Mouse (Mus musculus): Measurements from ENCODE around the gene Adcy6. TPM values are rescaled to one million over a fixed set of nuclear protein-coding genes. Genes with fewer than 3 reads are reported as not detected.

Adcy6 gene
- polyA plus RNA-seq (2014; fragmentation: Illumina TruSeq; extraction: RNeasy Lipid Tissue Mini Kit (QIAGEN cat#74804)): 3.8 TPM

GRCm38 (mm10) chr15:98609331-98610130, at the start of gene Adcy6:
Adcy6 (minus strand) TSS chr15:98610076.

DNA sequence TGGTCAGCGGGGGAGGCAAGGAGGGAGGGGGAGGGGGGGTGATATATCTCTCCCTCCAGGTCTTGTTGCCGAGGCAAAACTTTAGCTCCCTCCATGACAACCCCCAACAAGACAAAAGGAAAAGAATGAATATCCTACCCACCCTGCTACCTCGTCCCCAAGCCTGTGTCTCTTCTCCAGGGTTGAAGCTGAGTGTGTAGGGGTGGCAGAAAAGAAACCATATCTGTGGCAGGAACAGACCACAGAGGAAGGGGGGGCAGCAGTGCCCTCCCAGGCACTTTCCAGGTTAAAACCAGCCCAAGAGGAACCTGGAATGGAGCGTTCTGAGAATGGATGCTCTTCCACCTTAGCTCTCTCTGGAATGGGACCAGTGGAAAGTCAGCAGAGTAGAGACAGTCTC, 20.7 kb upstream of the Adcy6 start, which contains the start of gene Cacnb3:
Cacnb3 (plus strand) TSS at position 301 of the 400 bp plus-strand sequence.

GRCm38 (mm10) chr15:98570873-98571538, 38.9 kb downstream of the Adcy6 start, which contains the start of the genes Ccnt1 and 4930415O20Rik:
Ccnt1 (minus strand) TSS chr15:98570923.
4930415O20Rik (plus strand) TSS chr15:98571004.

Other genes with a start within 250 kb of the Adcy6 start
- gene Olfr283, start 229.1 kb downstream of the Adcy6 start, polyA plus RNA-seq (2014; fragmentation: Illumina TruSeq; extraction: RNeasy Lipid Tissue Mini Kit (QIAGEN cat#74804)): not detected
- not detected for gene Olfr282, start 178.9 kb downstream of the Adcy6 start, polyA plus RNA-seq (2014; fragmentation: Illumina TruSeq; extraction: RNeasy Lipid Tissue Mini Kit (QIAGEN cat#74804))
- gene Olfr281, start 157.5 kb downstream of the Adcy6 start, polyA plus RNA-seq (2014; fragmentation: Illumina TruSeq; extraction: RNeasy Lipid Tissue Mini Kit (QIAGEN cat#74804)): not detected
- not detected for gene OR5BS1P, start 140.2 kb downstream of the Adcy6 start, polyA plus RNA-seq (2014; fragmentation: Illumina TruSeq; extraction: RNeasy Lipid Tissue Mini Kit (QIAGEN cat#74804))
- not detected for gene Lalba, start 127.4 kb downstream of the Adcy6 start, polyA plus RNA-seq (2014; fragmentation: Illumina TruSeq; extraction: RNeasy Lipid Tissue Mini Kit (QIAGEN cat#74804))
- gene Olfr279, start 117.7 kb downstream of the Adcy6 start, polyA plus RNA-seq (2014; fragmentation: Illumina TruSeq; extraction: RNeasy Lipid Tissue Mini Kit (QIAGEN cat#74804)): not detected
- 44.5 TPM for gene Kansl2, start 75.8 kb downstream of the Adcy6 start, polyA plus RNA-seq (2014; fragmentation: Illumina TruSeq; extraction: RNeasy Lipid Tissue Mini Kit (QIAGEN cat#74804))
- 102 TPM for gene Ccnt1, start 39.2 kb downstream of the Adcy6 start, polyA plus RNA-seq (2014; fragmentation: Illumina TruSeq; extraction: RNeasy Lipid Tissue Mini Kit (QIAGEN cat#74804))
- not detected for gene 4930415O20Rik, start 39.1 kb downstream of the Adcy6 start, polyA plus RNA-seq (2014; fragmentation: Illumina TruSeq; extraction: RNeasy Lipid Tissue Mini Kit (QIAGEN cat#74804))
- 0.48 TPM for gene Cacnb3, start 20.8 kb upstream of the Adcy6 start, polyA plus RNA-seq (2014; fragmentation: Illumina TruSeq; extraction: RNeasy Lipid Tissue Mini Kit (QIAGEN cat#74804))
- 1.9 TPM for gene Ddx23, start 52.8 kb upstream of the Adcy6 start, polyA plus RNA-seq (2014; fragmentation: Illumina TruSeq; extraction: RNeasy Lipid Tissue Mini Kit (QIAGEN cat#74804))
- gene Rnd1, start 67.4 kb upstream of the Adcy6 start, polyA plus RNA-seq (2014; fragmentation: Illumina TruSeq; extraction: RNeasy Lipid Tissue Mini Kit (QIAGEN cat#74804)): not detected
- gene Ccdc65, start 98.1 kb upstream of the Adcy6 start, polyA plus RNA-seq (2014; fragmentation: Illumina TruSeq; extraction: RNeasy Lipid Tissue Mini Kit (QIAGEN cat#74804)): 2.5 TPM
- gene Fkbp11, start 118.1 kb upstream of the Adcy6 start, polyA plus RNA-seq (2014; fragmentation: Illumina TruSeq; extraction: RNeasy Lipid Tissue Mini Kit (QIAGEN cat#74804)): 0.17 TPM
- 45.6 TPM for gene Arf3, start 153.1 kb upstream of the Adcy6 start, polyA plus RNA-seq (2014; fragmentation: Illumina TruSeq; extraction: RNeasy Lipid Tissue Mini Kit (QIAGEN cat#74804))
- gene Wnt10b, start 168.1 kb upstream of the Adcy6 start, polyA plus RNA-seq (2014; fragmentation: Illumina TruSeq; extraction: RNeasy Lipid Tissue Mini Kit (QIAGEN cat#74804)): 3.4 TPM
- not detected for gene Wnt1, start 179.8 kb upstream of the Adcy6 start, polyA plus RNA-seq (2014; fragmentation: Illumina TruSeq; extraction: RNeasy Lipid Tissue Mini Kit (QIAGEN cat#74804))
- gene Ddn, start 199.4 kb upstream of the Adcy6 start, polyA plus RNA-seq (2014; fragmentation: Illumina TruSeq; extraction: RNeasy Lipid Tissue Mini Kit (QIAGEN cat#74804)): not detected
- 29.2 TPM for gene Prkag1, start 221.4 kb upstream of the Adcy6 start, polyA plus RNA-seq (2014; fragmentation: Illumina TruSeq; extraction: RNeasy Lipid Tissue Mini Kit (QIAGEN cat#74804))

Measured in ovary, adult 10 weeks (tissue).